Comparison of ENCODE assay signal across 27 mouse cellular contexts in genomic region chr1:73438385-73438784, GRCm38 (mm10).
DNase-seq lines count a peak whose midpoint lies in the region; ATAC-seq and TF ChIP-seq lines count a peak whose summit lies in the region.
"Had no signal": no experiment of that assay in that cellular context is flagged by ENCODE, and none has a peak within 500 bp of the region (broad histone marks: within the 10 kb centered on the region; RNA-seq: fewer than 3 reads in every experiment).

No protein-coding gene starts in this region.

- no peak for TF ChIP-seq POLR2A in kidney, adult 2 months (IDR thresholded peaks at IDR 0.05; ENCODE audit: low read depth, low read length)
- no peak for TF ChIP-seq POLR2A in limb, embryonic 14.5 days (IDR thresholded peaks at IDR 0.05; ENCODE audit: borderline replicate concordance, extremely low read depth, insufficient read depth, insufficient read length)

- TF ChIP-seq CTCF in kidney, adult 2 months (conservative IDR thresholded peaks at IDR 0.05; ENCODE audit: insufficient read depth, insufficient read length, low read depth, low read length): no peak

- no peaks in the 10 kb centered on the region; the same call in 1 of the 2 replicates for H3K27me3 ChIP-seq in kidney, adult 2 months (replicated peaks; ENCODE audit: control insufficient read depth, insufficient read depth, low read length)
- no peaks in the 10 kb centered on the region for H3K27me3 ChIP-seq in limb, embryonic 14.5 days (ENCODE audit: control insufficient read depth, insufficient read depth, low read length)
- H3K27me3 ChIP-seq in limb, embryonic 10.5 days (ENCODE audit: low read depth, poor library complexity, severe bottlenecking): no peaks in the 10 kb centered on the region
- no peaks in the 10 kb centered on the region for H3K27me3 ChIP-seq in midbrain, embryonic 16.5 days (ENCODE audit: control insufficient read depth, insufficient read depth, low read depth, low read length)
- H3K27me3 ChIP-seq: limb, embryonic 13.5 days; lung, embryonic 15.5 days; midbrain, embryonic 15.5 days; stomach, embryonic 15.5 days had no signal

- no peak overlapping the region for H3K27ac ChIP-seq in kidney, adult 2 months (ENCODE audit: insufficient read depth, low read depth, low read length)
- H3K27ac ChIP-seq in limb, embryonic 14.5 days (replicated peaks; ENCODE audit: low read depth, low read length): no peak overlapping the region
- no peak overlapping the region for H3K27ac ChIP-seq in limb, embryonic 10.5 days
- no peak overlapping the region for H3K27ac ChIP-seq in midbrain, embryonic 16.5 days (ENCODE audit: low read length)
- H3K27ac ChIP-seq: heart, adult 2 months; hindbrain, embryonic 14.5 days; layer of hippocampus, adult 2 months; limb, embryonic 13.5 days; liver, embryonic 14.5 days; lung, embryonic 15.5 days; midbrain, embryonic 15.5 days; stomach, embryonic 15.5 days had no signal

- ATAC-seq in limb, embryonic 14.5 days (ENCODE audit: low FRiP score, low read depth): no peak
- no peak for ATAC-seq in midbrain, embryonic 16.5 days
- ATAC-seq: CD4-positive, CD25-positive, alpha-beta regulatory T cell, adult 4 months; forebrain, embryonic 16.5 days; inflammation-experienced regulatory T-cells, adult 6 months; midbrain, embryonic 15.5 days had no signal

- 38% methylated on average over 8 of the region's 8 CpGs for WGBS in kidney, adult 2 months
- 25% methylated on average over 8 of the region's 8 CpGs for WGBS in limb, embryonic 14.5 days
- 43% methylated on average over 8 of the region's 8 CpGs for WGBS in limb, embryonic 10.5 days
- 70% methylated on average over 8 of the region's 8 CpGs for WGBS in midbrain, embryonic 16.5 days

- H3K4me1 ChIP-seq in kidney, adult 2 months (ENCODE audit: control insufficient read depth, insufficient read depth, low read length): no peaks in the 10 kb centered on the region
- H3K4me1 ChIP-seq in limb, embryonic 14.5 days (ENCODE audit: control insufficient read depth, insufficient read depth, low read length): no peaks in the 10 kb centered on the region
- 0 out of 2 replicates have a peak, but pooled peaks cover 4% of the 10 kb centered on the region for H3K4me1 ChIP-seq in limb, embryonic 10.5 days
- no peaks in the 10 kb centered on the region for H3K4me1 ChIP-seq in midbrain, embryonic 16.5 days (ENCODE audit: control insufficient read depth, insufficient read depth, low read length)
- H3K4me1 ChIP-seq: lung, embryonic 15.5 days; midbrain, embryonic 15.5 days had no signal

- no peaks in the 10 kb centered on the region for H3K36me3 ChIP-seq in kidney, adult 2 months (ENCODE audit: control insufficient read depth, insufficient read depth, low read length)
- no peaks in the 10 kb centered on the region for H3K36me3 ChIP-seq in limb, embryonic 14.5 days (ENCODE audit: control insufficient read depth, insufficient read depth, low read length)
- H3K36me3 ChIP-seq in limb, embryonic 10.5 days: no peaks in the 10 kb centered on the region
- H3K36me3 ChIP-seq in midbrain, embryonic 16.5 days (ENCODE audit: control insufficient read depth, insufficient read depth, low read length): no peaks in the 10 kb centered on the region
- H3K36me3 ChIP-seq: limb, embryonic 13.5 days; lung, embryonic 15.5 days; midbrain, embryonic 15.5 days; stomach, embryonic 15.5 days had no signal

- no peaks in the 10 kb centered on the region for H3K9me3 ChIP-seq in limb, embryonic 14.5 days (ENCODE audit: control insufficient read depth, low read length)
- no peaks in the 10 kb centered on the region for H3K9me3 ChIP-seq in limb, embryonic 10.5 days (replicated peaks)
- H3K9me3 ChIP-seq in midbrain, embryonic 16.5 days (replicated peaks; ENCODE audit: control insufficient read depth, low read length, poor library complexity, severe bottlenecking): no peaks in the 10 kb centered on the region
- H3K9me3 ChIP-seq: limb, embryonic 13.5 days; lung, embryonic 15.5 days; midbrain, embryonic 15.5 days; stomach, embryonic 15.5 days had no signal

- H3K4me3 ChIP-seq in kidney, adult 2 months (ENCODE audit: insufficient read depth, low read depth, low read length): no peak overlapping the region
- H3K4me3 ChIP-seq in limb, embryonic 14.5 days (replicated peaks; ENCODE audit: low read length): no peak overlapping the region
- no peak overlapping the region for H3K4me3 ChIP-seq in limb, embryonic 10.5 days
- H3K4me3 ChIP-seq in midbrain, embryonic 16.5 days (ENCODE audit: low read depth, low read length): no peak overlapping the region
- H3K4me3 ChIP-seq: heart, adult 2 months; layer of hippocampus, adult 2 months; limb, embryonic 13.5 days; lung, embryonic 15.5 days; midbrain, embryonic 15.5 days; myocyte; stomach, embryonic 15.5 days had no signal

- peak; percentile 2 for DNase-seq in kidney, adult 2 months
- DNase-seq in kidney, adult 8-10 months: no peak
- DNase-seq in limb, embryonic 14.5 days (ENCODE audit: low spot score): peak; percentile 5
- no peak for DNase-seq in limb, embryonic 10.5 days (ENCODE audit: low spot score)
- peak; percentile 26 for DNase-seq in embryo, embryonic 9.5 days (ENCODE audit: extremely low spot score)
- peak; percentile 56 for DNase-seq in mesoderm, embryonic 11.5 days (ENCODE audit: low read depth, low spot score)
- no peak for DNase-seq in T-cell, adult 2 months (ENCODE audit: low spot score)
- DNase-seq: adrenal gland, postnatal 25 days; cerebellum, adult 11 months; cerebellum, adult 9-11 months; gastrocnemius, postnatal 25 days; heart, adult 2 months; lung, postnatal 36 days; thymus, adult 18-20 months; thymus, postnatal 36 days had no signal

- no peak overlapping the region for H3K4me2 ChIP-seq in limb, embryonic 14.5 days (replicated peaks; ENCODE audit: low read depth, low read length, severe bottlenecking)
- no peak overlapping the region for H3K4me2 ChIP-seq in midbrain, embryonic 16.5 days (ENCODE audit: low read length)
- H3K4me2 ChIP-seq: hindbrain, embryonic 14.5 days; limb, embryonic 13.5 days; lung, embryonic 15.5 days; midbrain, embryonic 15.5 days; stomach, embryonic 15.5 days had no signal

- H3K9ac ChIP-seq in limb, embryonic 14.5 days (ENCODE audit: low read depth, low read length, severe bottlenecking): no peak overlapping the region
- H3K9ac ChIP-seq in midbrain, embryonic 16.5 days (ENCODE audit: low read depth, low read length): no peak overlapping the region
- H3K9ac ChIP-seq: hindbrain, embryonic 14.5 days; limb, embryonic 13.5 days; liver, embryonic 14.5 days; lung, embryonic 15.5 days; midbrain, embryonic 15.5 days; stomach, embryonic 15.5 days had no signal

Comparison
In these comparisons a context has a peak if more than half of its experiments do, and no peak if none do; other contexts are left out.
1. DNase-seq: peak in kidney, adult 2 months (single experiment), limb, embryonic 14.5 days (single experiment), embryo, embryonic 9.5 days (single experiment) and mesoderm, embryonic 11.5 days (single experiment); none in kidney, adult 8-10 months (0 of 2), limb, embryonic 10.5 days (single experiment) and T-cell, adult 2 months (single experiment).